In the genomic region with DNA sequence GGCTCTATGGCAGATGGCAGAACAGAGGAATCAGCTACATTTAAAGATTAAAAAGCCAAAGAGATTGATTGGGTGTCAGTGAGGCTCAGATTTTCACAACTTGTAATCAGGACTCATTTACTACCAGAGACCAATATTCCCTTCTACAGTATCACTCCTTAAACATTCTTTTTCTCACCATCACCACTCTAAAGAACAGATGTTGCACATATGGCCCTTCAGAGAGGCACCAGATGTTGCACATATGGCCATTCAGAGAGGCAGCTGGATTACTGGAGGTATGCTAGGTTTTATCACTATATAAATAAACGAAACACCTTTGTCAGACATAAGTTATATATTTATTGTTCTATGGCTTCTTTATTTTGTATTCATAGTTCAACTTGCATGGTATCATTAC, we compare ENCODE assay signal across 23 mouse cellular contexts.
A peak's percentile ranks its signal among the peaks of the same experiment; 100 is the strongest.
DNase-seq lines count a peak whose midpoint lies in the region; ATAC-seq lines count a peak whose summit lies in the region.
"Had no signal": no experiment of that assay in that cellular context is flagged by ENCODE, and none has a peak within 500 bp of the region (broad histone marks: within the 10 kb centered on the region; RNA-seq: fewer than 3 reads in every experiment).

No protein-coding gene starts in this region.

- H3K4me1 ChIP-seq in neural tube, embryonic 15.5 days = no peaks in the 10 kb centered on the region
- H3K4me1 ChIP-seq: forebrain, embryonic 13.5 days; heart, embryonic 10.5 days; heart, embryonic 15.5 days; hindbrain, embryonic 15.5 days had no signal

- no peaks in the 10 kb centered on the region for H3K9me3 ChIP-seq in neural tube, embryonic 15.5 days (replicated peaks)
- H3K9me3 ChIP-seq: forebrain, embryonic 13.5 days; heart, embryonic 10.5 days; heart, embryonic 15.5 days; hindbrain, embryonic 15.5 days had no signal

- no peak overlapping the region for H3K27ac ChIP-seq in neural tube, embryonic 15.5 days (replicated peaks)
- H3K27ac ChIP-seq: forebrain, embryonic 13.5 days; heart, embryonic 10.5 days; heart, embryonic 15.5 days; hindbrain, embryonic 15.5 days had no signal

- no peak overlapping the region for H3K4me3 ChIP-seq in neural tube, embryonic 15.5 days (replicated peaks)
- H3K4me3 ChIP-seq: forebrain, embryonic 13.5 days; heart, embryonic 10.5 days; heart, embryonic 15.5 days; hindbrain, embryonic 15.5 days had no signal

- no peaks in the 10 kb centered on the region for H3K27me3 ChIP-seq in neural tube, embryonic 15.5 days (replicated peaks)
- H3K27me3 ChIP-seq: CH12.LX; forebrain, embryonic 13.5 days; heart, embryonic 15.5 days; hindbrain, embryonic 15.5 days; Patski had no signal

- no peak for ATAC-seq in neural tube, embryonic 15.5 days (ENCODE audit: low FRiP score)
- ATAC-seq: activated CD4-positive, CD25-positive, alpha-beta regulatory T cell, adult 4 months; forebrain, embryonic 13.5 days; forebrain, postnatal 0 days; inflammation-experienced regulatory T-cells, adult 6 months; intestine, postnatal 0 days; Patski had no signal

- DNase-seq in neural tube, embryonic 10.5 days (ENCODE audit: extremely low spot score, low spot score) = peak; percentile 16
- peak; percentile 46 for DNase-seq in embryo, embryonic 11 days
- peak; percentile 70 for DNase-seq in hindlimb bud, embryonic 11.5 days (ENCODE audit: extremely low spot score, low read depth, low spot score)
- peak; percentile 22 for DNase-seq in mesoderm, embryonic 11.5 days (ENCODE audit: low read depth, low spot score)
- DNase-seq in cerebellum, adult 9-10 months = no peak
- DNase-seq in cerebellum, adult 18-20 months = no peak
- DNase-seq: adrenal gland, postnatal 14 days; cerebellum, adult 2 months; cerebellum, postnatal 14 days; forebrain, postnatal 0 days; gastrocnemius, postnatal 36 days; heart, adult 18-20 months; heart, postnatal 14 days had no signal

- no peaks in the 10 kb centered on the region for H3K36me3 ChIP-seq in neural tube, embryonic 15.5 days
- H3K36me3 ChIP-seq: heart, embryonic 10.5 days; heart, embryonic 15.5 days; hindbrain, embryonic 15.5 days had no signal

- no peak overlapping the region for H3K9ac ChIP-seq in neural tube, embryonic 15.5 days (replicated peaks)
- H3K9ac ChIP-seq: forebrain, embryonic 13.5 days; forebrain, postnatal 0 days; heart, embryonic 15.5 days; hindbrain, embryonic 15.5 days had no signal

- H3K4me2 ChIP-seq in neural tube, embryonic 15.5 days = no peak overlapping the region
- H3K4me2 ChIP-seq: forebrain, embryonic 13.5 days; heart, embryonic 15.5 days; hindbrain, embryonic 15.5 days had no signal

- WGBS in neural tube, embryonic 15.5 days = 73% methylated on average over 1 of the region's 1 CpGs

Comparison
In these comparisons a context has a peak if more than half of its experiments do, and no peak if none do; other contexts are left out.
1. DNase-seq: peak in neural tube, embryonic 10.5 days (single experiment), embryo, embryonic 11 days (single experiment), hindlimb bud, embryonic 11.5 days (single experiment) and mesoderm, embryonic 11.5 days (single experiment); none in cerebellum, adult 9-10 months (single experiment) and cerebellum, adult 18-20 months (0 of 2).